Mouse (Mus musculus) R1 (cell line): ENCODE data around the gene Fam219a.

Experiments
- DNase-seq: peaks from one replicate; pipeline ENCODE4 v3.0.0-alpha.2; 2018; ENCODE audit warnings: low read depth, low spot score

Fam219a gene

GRCm38 (mm10) chr4:41569411-41569885, at the start of gene Fam219a, which contains the start of gene Dnaic1:
Fam219a (minus strand) TSS chr4:41569538.
Dnaic1 (plus strand) TSS chr4:41569775.
- peak; percentile 99 for DNase-seq

DNA sequence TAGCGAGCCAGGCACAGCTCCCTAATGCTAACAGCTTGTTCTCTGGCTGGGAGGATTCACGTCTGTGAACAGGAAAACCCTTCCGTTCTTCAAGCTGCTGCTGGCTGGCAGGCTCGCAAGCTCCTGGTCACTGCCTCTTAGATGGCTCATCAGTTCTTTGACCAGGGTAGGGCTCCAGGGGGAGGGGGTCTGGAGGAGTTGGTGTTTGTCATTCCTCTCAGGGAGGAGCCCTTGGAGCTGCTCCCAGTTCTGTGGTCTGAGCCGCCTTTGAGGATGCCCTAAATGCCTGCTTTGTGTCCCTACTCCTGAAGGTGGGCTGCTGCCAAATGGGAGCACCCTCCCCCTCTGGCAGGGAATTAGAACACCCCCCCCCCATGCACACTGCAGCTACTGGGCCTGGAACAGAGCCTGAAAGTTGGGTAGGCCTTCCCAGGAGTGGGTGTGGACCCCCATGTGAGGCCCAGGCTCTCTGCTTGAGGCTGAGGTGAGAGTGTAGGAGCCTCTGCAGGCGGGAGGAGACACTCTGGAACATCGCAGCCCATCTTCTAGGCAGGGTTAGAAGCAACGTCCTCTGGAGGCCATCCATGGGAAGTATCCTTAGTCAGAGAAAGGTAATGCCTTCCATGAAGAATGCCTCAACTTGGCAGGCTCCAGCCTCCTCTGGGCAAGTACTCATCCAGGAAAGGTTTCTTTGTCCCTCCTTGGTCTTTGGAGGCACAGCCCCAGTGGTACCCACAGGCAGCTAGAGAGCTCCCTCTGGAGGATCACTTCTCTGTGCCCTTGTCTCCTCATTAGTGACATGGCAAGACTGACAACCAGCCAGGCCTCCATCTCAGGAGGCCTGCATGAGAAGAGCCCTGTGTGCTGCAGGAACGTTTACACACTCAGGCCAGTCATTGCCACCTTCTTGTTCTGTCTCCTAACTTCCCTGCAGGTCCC, 46.6 kb upstream of the Fam219a start:
- no peak for DNase-seq

DNA sequence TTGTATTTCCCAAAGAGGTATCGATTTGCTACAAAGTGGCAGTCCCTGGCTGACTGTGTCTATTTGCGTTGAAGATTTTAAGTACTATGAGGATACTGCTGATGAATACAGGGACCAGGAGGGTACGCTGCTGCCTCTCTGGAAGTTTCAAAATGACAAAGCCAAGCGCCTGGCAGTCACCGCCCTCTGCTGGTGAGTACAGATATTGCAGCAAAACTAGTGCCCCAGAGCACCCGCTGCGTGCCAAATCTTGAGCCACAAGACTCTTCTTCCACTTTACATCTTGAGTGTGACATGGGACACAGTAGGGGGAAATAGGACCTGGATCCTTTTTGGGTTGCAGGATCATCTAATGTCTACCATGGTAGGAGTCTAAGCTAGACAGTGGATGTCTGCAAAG, 44.8 kb upstream of the Fam219a start:
- peak; percentile 74 for DNase-seq

DNA sequence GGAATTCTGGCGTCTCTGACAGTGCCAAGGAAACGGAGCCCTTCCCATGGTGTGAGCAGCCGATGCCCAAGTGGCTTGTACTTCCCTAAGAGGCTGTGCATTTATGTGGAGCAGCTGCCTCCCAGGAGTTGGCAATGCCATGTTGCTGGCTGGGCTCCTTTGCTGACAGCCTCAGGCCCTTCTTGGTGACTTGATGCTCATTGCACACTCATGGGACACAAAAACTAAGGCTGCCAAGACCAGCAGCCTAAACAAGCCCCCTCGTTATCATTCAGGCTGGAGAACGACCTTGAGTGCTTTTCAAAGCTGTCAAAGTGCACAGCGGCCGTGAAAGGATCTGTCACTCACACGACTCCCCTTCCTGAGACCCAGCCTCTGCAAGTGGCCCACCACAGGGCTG, 42.8 kb upstream of the Fam219a start:
- DNase-seq, result no peak

- no peak for DNase-seq
These were observed 41.2 kb upstream of the Fam219a start for GRCm38 (mm10) chr4:41610594-41610980.

GRCm38 (mm10) chr4:41609681-41610593, 40.6 kb upstream of the Fam219a start:
- peak; percentile 24 for DNase-seq

DNA sequence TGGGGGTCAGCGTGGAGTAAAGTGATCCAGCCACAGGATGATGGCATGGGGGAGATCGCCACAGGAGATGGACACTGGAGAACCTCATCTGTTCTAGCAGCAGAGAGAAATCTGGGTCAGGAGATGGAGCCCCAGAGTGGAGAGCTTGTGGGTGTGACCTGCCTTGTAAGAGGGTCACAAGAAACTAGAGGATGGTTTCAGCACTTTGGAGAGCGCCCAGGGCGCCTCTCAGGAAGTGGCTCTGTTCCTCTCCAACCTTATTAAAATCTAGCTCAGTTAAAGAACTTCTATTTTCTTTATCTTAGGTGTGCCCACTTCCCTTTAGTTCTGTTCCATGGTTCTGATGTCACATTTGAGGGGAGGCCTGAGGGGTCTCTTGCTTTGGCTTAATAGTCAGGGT, 37.4 kb upstream of the Fam219a start:
- peak; percentile 73 for DNase-seq

DNA sequence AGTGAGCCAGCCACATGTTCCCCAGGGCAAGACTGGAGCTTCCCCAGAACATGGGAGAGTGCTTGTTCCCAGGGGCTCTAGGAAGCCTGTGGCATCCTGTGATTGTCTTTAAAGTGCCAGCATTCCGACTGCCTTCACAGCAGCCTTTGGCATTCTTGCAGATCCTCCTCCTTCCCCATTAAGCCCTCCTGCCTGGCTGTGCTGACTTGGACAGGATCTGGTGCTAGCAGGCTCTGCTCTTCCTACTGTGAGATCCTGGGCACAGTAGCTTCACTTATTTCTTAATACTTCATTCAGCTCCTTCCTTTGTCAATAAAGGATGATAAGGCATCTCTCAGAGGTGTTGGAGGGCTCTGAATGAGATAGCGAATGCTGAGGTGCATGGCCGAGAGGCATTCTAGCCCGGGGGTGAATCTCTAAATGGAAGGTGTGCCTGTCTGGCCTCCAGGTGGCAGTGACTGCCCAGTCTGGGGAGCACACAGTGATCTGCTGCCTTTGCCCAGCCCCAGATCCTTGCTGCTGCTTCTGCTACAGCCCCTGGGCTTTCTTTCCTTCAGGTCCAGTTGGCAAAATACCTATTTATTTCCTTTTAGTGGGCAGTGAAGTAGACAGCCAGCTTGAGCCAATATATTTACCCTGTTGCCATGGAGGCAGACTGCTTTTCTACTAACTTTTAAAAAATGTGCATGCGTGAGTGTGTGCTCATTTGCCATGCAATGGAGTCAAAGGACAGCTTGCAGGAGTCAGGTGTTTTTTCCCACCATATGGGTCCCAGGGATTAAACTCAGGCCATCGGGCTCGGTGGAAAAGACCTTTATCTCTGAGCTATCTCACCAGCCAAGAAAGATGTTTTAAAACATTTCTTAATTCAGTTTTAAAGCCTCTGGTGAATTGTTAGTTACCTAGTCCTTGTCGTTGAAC, 35.4 kb upstream of the Fam219a start:
- DNase-seq, result peak; percentile 21

- no peak for DNase-seq
These were observed 33.5 kb upstream of the Fam219a start for GRCm38 (mm10) chr4:41602818-41603217.

DNA sequence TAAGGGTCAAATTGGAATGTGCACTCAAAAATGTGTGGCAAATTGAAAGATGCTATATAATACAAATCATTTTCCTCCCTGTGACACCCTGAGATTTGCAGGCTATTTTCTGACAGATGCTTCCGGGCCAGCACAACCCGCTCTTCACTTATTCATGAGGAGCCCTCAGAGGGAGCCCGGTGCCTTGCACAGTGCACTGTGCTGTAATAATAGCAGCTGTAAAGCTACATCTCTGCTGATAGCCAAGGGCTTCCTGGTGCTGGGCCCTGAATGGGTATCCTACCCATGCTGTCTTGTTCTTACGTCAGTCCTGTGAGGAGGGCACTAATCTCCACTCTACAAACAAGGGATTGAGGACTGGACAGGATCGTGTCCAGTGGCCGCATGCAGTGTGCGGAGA, 14.0 kb upstream of the Fam219a start:
- DNase-seq, result no peak

DNA sequence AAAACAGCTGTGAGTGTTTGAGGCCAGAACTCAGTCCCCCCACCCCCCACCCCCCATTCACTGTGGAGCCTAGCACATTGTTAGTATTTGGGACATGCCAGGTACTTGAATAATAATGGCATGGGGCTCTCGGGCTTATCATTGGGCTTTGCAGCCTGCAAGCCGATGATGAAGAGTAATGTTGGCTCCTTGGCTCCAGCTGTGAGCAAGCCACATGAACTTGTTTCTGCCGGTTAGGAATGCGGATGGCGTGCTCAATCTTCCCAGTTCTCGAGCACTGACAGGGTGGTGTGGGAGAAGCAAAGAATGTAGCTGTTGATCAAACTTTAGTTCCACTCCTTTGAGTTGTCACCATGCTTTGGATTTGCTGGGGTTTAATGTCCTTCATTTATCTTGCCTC, 6.6 kb upstream of the Fam219a start:
- DNase-seq, result peak; percentile 16

DNA sequence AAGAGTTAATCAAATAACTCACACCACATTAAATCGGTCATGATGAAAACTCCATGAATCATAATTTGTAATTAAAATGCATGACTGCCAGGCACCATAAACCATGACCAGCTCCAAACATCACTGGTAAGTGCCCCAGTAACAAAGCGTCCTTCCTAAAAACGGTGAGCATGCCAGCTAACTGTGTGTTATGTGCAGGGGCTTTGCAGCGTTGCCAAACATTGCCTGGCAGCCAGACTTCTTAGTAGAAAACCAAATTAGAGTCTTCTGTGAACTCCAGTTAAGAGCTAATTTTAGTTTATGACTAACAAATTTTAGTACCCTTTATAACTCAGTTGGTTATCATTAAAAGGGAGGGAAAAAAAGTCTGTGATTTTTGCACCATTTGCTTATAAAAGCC, 4.2 kb upstream of the Fam219a start:
- no peak for DNase-seq

GRCm38 (mm10) chr4:41571490-41571889, 2.2 kb upstream of the Fam219a start:
- DNase-seq, result no peak

DNA sequence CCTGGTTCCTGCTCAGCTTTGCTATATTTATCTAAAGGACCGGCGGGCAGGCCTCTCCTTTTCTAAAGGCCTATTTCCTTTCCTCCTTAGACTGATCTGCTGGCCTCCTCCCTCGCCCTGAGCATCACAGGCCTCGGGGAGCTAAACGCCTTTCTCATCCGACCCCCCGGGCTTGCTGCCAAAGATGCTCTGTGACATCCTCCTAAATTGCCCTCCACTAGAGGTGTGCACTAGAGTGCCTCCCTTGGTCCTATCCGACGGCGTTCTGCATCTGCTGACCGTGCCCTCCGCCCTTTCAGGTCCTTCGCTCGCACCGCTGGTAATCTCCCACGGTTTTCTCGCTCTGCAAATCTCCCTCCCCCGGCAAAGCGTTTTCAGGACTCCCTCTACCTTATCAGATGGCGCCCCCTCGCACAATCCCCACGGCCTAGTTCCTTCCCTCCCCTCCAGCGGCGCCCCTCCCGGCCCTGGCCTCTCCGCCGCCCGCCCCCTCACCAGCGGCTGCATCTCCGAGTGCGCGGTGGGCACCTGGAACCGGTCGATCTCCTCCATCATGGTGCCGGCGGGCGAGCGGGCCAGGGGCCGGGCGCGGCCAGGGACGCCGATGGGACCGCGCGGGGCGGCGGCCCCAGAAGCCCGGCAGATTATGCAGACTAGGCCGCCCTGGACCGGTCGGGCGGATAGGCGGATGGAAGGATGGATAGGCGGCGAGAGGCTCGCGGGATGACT, 492 bp downstream of the Fam219a start:
- peak; percentile 48 for DNase-seq

DNA sequence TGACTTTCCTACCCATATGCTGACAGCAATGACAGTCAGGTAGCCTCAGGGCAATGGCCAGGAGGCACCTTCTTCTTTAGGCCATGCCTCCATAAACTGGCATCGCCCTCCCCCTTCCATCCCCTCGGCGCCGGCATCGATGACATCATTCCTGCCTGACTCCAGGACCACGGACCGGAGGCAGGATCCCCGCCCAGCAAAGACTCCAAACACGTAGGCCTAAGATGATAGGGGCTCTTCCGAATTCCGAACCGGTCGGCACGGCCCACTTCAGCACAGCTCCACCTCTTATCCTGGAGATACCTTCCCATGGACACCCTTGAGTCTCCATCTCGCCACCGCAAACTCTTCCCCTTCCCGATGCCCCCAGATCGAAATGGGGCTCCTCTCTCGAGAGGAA, 1.1 kb downstream of the Fam219a start:
- DNase-seq, result peak; percentile 32

GRCm38 (mm10) chr4:41566123-41566522, 3.2 kb downstream of the Fam219a start:
- DNase-seq, result peak; percentile 31

DNA sequence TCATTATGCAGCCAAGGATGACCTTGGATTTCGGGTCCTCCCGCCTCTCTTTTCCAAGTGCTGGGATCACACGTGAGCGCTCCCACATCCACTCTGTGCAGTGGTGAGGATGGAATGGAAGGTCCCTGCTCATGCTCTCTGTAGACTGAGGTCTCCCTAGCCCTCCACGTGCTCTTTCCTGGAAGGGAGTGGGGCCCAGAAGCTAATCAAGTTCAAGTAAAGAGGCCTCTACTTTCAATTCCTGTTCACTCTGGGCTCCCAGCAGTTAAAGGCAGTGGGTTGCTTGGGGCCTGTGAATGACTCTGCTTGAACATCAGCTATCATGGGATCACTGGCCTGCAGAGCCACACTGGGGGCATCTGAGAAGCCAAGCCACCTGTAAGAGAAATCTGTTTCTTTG, 6.0 kb downstream of the Fam219a start:
- DNase-seq, result no peak

- no peak for DNase-seq
These were observed 12.2 kb downstream of the Fam219a start for GRCm38 (mm10) chr4:41557092-41557491.

GRCm38 (mm10) chr4:41556311-41556953, 12.9 kb downstream of the Fam219a start:
- DNase-seq, result no peak
